Mouse (Mus musculus): ENCODE measurements around the gene Frem2. TPM values are rescaled to one million over a fixed set of nuclear protein-coding genes. Genes with fewer than 3 reads are reported as not detected.

Frem2 gene
- polyA plus RNA-seq, 1 experiment from 2014 or later, result 0.32 TPM

DNA sequence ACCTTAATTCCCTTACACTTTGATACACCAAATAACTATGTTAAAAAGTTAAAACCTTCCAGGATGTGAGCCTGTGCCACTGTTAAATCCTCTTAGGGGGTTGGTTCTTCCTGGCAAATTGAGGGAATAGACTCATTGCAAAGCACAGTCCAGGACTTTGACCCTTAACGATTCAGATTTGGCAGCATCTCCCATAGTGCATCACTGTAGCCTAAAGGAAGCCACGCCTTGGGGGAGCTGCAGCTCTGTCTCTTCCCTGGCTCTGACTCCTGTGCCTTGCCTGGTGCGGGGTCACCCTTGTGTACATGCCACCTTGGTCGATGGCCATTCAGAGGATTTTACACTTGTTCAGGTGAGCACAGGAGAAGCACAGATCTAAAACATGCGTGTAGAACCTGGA lies 187.5 kb downstream of the Frem2 start:
- ChIA-PET CTCF (interaction anchor here (1.2 to 3.4 kb wide), 3 partner anchors 14 to 26 kb away, joined by 3 to 15 read pairs (median 4); no protein-coding TSS in a partner anchor), POLR2A (interaction anchor here (1.4 kb wide), 1 partner anchor 12 kb away, joined by 3 read pairs; no protein-coding TSS in a partner anchor)
- in situ Hi-C loops (cut with MboI; ENCODE audit: low pct_unique_long_range_greater_than_20kb), result no loop called here
- no peak for TF ChIP-seq CTCF (IDR thresholded peaks at IDR 0.05)
- DNase-seq (ENCODE audit: low read depth, low spot score) (no peak), ATAC-seq (no peak)
- no peaks in the 10 kb centered on the region for H3K27me3 ChIP-seq

DNA sequence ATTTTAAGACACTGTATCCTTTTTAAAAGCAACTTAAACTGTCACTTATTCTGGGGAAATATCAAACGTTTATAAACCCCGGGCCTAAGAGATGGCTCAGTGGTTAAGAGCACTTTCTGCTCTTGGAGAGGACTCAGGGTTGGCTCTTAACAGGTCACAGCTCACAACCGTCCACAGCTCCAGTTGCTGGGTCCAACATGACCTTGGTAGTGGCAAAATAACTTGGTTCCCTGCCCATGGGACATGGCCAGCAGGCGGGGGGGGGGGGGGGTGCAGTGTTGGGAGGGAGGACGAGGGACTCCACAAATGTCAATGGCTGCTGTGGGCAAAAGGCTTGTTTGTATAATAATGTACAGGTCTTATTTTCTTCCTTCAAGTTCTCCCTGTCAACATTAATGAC lies 189.8 kb downstream of the Frem2 start:
- in situ Hi-C loops (cut with MboI; ENCODE audit: low pct_unique_long_range_greater_than_20kb), result no loop called here
- POLR2A ChIA-PET, result no interaction called here

DNA sequence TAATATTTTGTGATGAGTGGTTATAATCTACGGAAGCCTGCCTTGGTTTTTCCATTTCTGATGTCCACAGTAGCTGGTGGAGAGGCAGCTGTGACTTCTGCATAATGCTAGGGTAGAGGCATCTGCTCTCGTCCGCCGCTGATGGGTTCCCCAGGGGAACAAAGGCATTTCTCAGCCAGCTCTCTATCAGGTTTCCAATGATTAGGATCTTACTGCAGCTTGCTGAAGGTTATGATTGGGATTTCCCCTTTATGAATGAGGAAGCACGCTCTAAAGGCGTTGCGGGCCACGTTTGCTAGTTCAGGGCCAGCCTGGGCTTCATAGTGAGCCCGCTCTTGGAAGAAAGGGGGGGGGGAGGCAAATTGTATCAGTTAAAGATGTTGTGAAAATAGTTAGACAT lies 190.7 kb downstream of the Frem2 start:
- H3K27me3 ChIP-seq, result no peaks in the 10 kb centered on the region
- no peak for ATAC-seq
- ChIA-PET CTCF (interaction anchor here (1.1 to 1.4 kb wide), 2 partner anchors 8 to 20 kb away, joined by 3 to 5 read pairs; no protein-coding TSS in a partner anchor), POLR2A (interaction anchor here (0.8 kb wide), 1 partner anchor 11 kb away, joined by 3 read pairs; no protein-coding TSS in a partner anchor)
- in situ Hi-C loops (cut with MboI; ENCODE audit: low pct_unique_long_range_greater_than_20kb), result no loop called here
- TF ChIP-seq CTCF (IDR thresholded peaks at IDR 0.05), result no peak
- DNase-seq (ENCODE audit: low read depth, low spot score), result no peak

More for the DNA sequence above, 189.8 kb downstream of the Frem2 start:
- no peak for TF ChIP-seq CTCF (IDR thresholded peaks at IDR 0.05)
- ATAC-seq (no peak), DNase-seq (ENCODE audit: low read depth, low spot score) (no peak)
- CTCF ChIA-PET, result no interaction called here
- H3K27me3 ChIP-seq, result no peaks in the 10 kb centered on the region

DNA sequence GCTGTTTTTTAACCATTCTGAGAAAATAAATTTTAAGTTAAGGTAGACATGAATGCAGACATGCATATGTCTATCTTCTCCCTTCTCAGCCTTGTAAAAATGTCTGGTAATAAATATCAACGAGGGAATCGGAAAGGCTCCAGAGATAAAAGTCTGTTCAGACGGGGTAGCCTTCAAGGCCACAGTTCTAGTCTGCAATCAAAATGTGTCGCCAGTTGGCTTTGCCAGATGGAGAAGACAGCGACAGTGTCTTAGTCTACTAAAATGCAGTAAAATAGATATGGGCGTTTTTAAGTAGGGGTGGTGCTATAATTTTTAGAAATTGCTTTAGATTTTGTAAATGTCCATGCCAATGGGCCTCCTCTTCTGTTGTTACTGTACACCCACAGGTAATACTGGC lies 191.8 kb downstream of the Frem2 start:
- TF ChIP-seq CTCF (IDR thresholded peaks at IDR 0.05), result no peak
- ChIA-PET CTCF (interaction anchor here (1.0 to 1.4 kb wide), 4 partner anchors 9 to 437 kb away, joined by 3 to 5 read pairs (median 4); no protein-coding TSS in a partner anchor), POLR2A (no interaction called here)
- H3K27me3 ChIP-seq, result no peaks in the 10 kb centered on the region
- no peak for ATAC-seq
- DNase-seq (ENCODE audit: low read depth, low spot score), result no peak
- in situ Hi-C loops (cut with MboI; ENCODE audit: low pct_unique_long_range_greater_than_20kb), result no loop called here

DNA sequence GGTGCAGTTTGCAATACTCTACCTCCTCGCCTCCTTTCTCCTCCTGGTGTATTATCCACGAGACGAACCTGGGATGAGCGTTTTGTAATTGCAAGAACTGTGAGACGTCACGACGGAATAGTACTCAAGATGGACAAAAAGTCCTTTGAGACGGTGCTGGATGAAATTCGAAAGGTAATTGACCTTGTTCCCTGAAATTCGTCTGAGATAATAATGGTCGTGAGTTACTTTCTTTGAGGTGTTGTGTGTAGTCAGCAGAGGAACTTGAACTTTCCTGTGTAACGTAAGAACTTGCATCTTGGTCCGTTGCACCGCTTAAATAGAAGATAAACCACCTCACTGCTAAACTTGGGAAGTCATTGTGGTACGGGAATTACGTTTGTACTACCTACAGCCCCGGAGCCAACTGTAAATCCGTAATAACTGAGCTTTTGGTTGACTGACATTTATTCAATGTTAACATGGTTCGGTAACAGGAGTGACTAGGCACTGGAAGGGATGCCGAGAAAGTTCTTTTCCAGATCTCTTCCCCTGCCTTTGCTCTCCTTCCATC lies 192.9 kb downstream of the Frem2 start:
- ChIA-PET POLR2A (interaction anchor here (1.3 kb wide), 1 partner anchor 9 kb away, joined by 4 read pairs; no protein-coding TSS in a partner anchor), CTCF (interaction anchor here (0.8 to 2.3 kb wide), 6 partner anchors 8 to 20 kb away, joined by 4 to 10 read pairs (median 4); no protein-coding TSS in a partner anchor)
- no peak for DNase-seq (ENCODE audit: low read depth, low spot score)

More for the DNA sequence above, 192.9 kb downstream of the Frem2 start:
- no peaks in the 10 kb centered on the region for H3K27me3 ChIP-seq
- ATAC-seq, result peak; percentile 30
- in situ Hi-C loops (cut with MboI; ENCODE audit: low pct_unique_long_range_greater_than_20kb), result no loop called here
- TF ChIP-seq CTCF (IDR thresholded peaks at IDR 0.05), result no peak

Other genes with a start within 250 kb of the Frem2 start
- gene Nhlrc3, start 194.0 kb downstream of the Frem2 start, polyA plus RNA-seq (2021), result 21.0 TPM
- 19.5 TPM for gene Proser1, start 193.7 kb downstream of the Frem2 start, polyA plus RNA-seq (2021)
- 0.06 TPM for gene Stoml3, start 168.7 kb downstream of the Frem2 start, polyA plus RNA-seq (2021)
- not detected for gene Gm10985, start 187.7 kb upstream of the Frem2 start, polyA plus RNA-seq (2021)
- 107 TPM for gene Ufm1, start 206.5 kb upstream of the Frem2 start, polyA plus RNA-seq (2021)

Measured in Patski (cell line).